Mouse (Mus musculus): Measurements from ENCODE around the gene Ccdc85c. TPM values are rescaled to one million over a fixed set of nuclear protein-coding genes. Genes with fewer than 3 reads are reported as not detected.

Ccdc85c gene
- polyA plus RNA-seq, 1 experiment from 2014 or later = 25.4 TPM

- TF ChIP-seq CTCF (IDR thresholded peaks at IDR 0.05) = no peak
- ChIA-PET CTCF (interaction anchor here (1.2 to 1.3 kb wide), 2 partner anchors 14 to 71 kb away, joined by 3 to 4 read pairs; no protein-coding TSS in a partner anchor), POLR2A (no interaction called here)
- in situ Hi-C loops (cut with MboI; ENCODE audit: low pct_unique_long_range_greater_than_20kb) = no loop called here
- ATAC-seq = no peak
- no peak for DNase-seq (ENCODE audit: low read depth, low spot score)
- H3K27me3 ChIP-seq = no peaks in the 10 kb centered on the region
Observed at GRCm38 (mm10) chr12:108278221-108278918, 3.1 kb upstream of the Ccdc85c start.

- ATAC-seq (no peak), DNase-seq (ENCODE audit: low read depth, low spot score) (no peak)
- in situ Hi-C loops (cut with MboI; ENCODE audit: low pct_unique_long_range_greater_than_20kb) = no loop called here
Observed at GRCm38 (mm10) chr12:108277341-108277841, 2.2 kb upstream of the Ccdc85c start.

GRCm38 (mm10) chr12:108275920-108276822 is 946 bp upstream of the Ccdc85c start:
- no peaks in the 10 kb centered on the region for H3K27me3 ChIP-seq
- POLR2A ChIA-PET = interaction anchor here (0.7 to 1.5 kb wide), 2 partner anchors 9 to 151 kb away, joined by 4 to 5 read pairs; no protein-coding TSS in a partner anchor
- CTCF ChIA-PET = interaction anchor here (1.5 to 2.2 kb wide), 2 partner anchors 17 to 59 kb away, joined by 3 to 4 read pairs; no protein-coding TSS in a partner anchor
- no peak for DNase-seq (ENCODE audit: low read depth, low spot score)
- peak; percentile 44 for ATAC-seq
- in situ Hi-C loops (cut with MboI; ENCODE audit: low pct_unique_long_range_greater_than_20kb) = no loop called here
- TF ChIP-seq CTCF (IDR thresholded peaks at IDR 0.05) = no peak

More at GRCm38 (mm10) chr12:108277341-108277841, 2.2 kb upstream of the Ccdc85c start:
- ChIA-PET POLR2A (interaction anchor here (0.6 to 1.0 kb wide), 3 partner anchors 32 to 189 kb away, joined by 3 to 4 read pairs (median 3); no protein-coding TSS in a partner anchor), CTCF (interaction anchor here (1.2 kb wide), 1 partner anchor 70 kb away, joined by 4 read pairs; no protein-coding TSS in a partner anchor)
- TF ChIP-seq CTCF (IDR thresholded peaks at IDR 0.05) = no peak
- H3K27me3 ChIP-seq = no peaks in the 10 kb centered on the region

- ChIA-PET CTCF (interaction anchor here (1.5 to 2.2 kb wide), 2 partner anchors 18 to 58 kb away, joined by 3 to 4 read pairs; no protein-coding TSS in a partner anchor), POLR2A (interaction anchor here (1.5 kb wide), 1 partner anchor 10 kb away, joined by 5 read pairs; no protein-coding TSS in a partner anchor)
- H3K27me3 ChIP-seq = no peaks in the 10 kb centered on the region
- ATAC-seq = peak; percentile 86
- peak; percentile 77 for DNase-seq (ENCODE audit: low read depth, low spot score)
- TF ChIP-seq CTCF (IDR thresholded peaks at IDR 0.05) = no peak
- in situ Hi-C loops (cut with MboI; ENCODE audit: low pct_unique_long_range_greater_than_20kb) = no loop called here
Observed at GRCm38 (mm10) chr12:108275508-108275890, 274 bp upstream of the Ccdc85c start.

- in situ Hi-C loops (cut with MboI; ENCODE audit: low pct_unique_long_range_greater_than_20kb) = no loop called here
- POLR2A ChIA-PET = interaction anchor here (0.9 to 1.4 kb wide), 4 partner anchors 10 to 65 kb away, joined by 3 to 4 read pairs (median 3); no protein-coding TSS in a partner anchor
- no peak for TF ChIP-seq CTCF (IDR thresholded peaks at IDR 0.05)
- CTCF ChIA-PET = no interaction called here
- no peak for ATAC-seq
- no peak for DNase-seq (ENCODE audit: low read depth, low spot score)
- no peaks in the 10 kb centered on the region for H3K27me3 ChIP-seq
Observed at GRCm38 (mm10) chr12:108274313-108274595, 971 bp downstream of the Ccdc85c start.

- no peak for DNase-seq (ENCODE audit: low read depth, low spot score)
- no peak for ATAC-seq
- POLR2A ChIA-PET = interaction anchor here (1.0 to 1.4 kb wide), 3 partner anchors 11 to 57 kb away, joined by 3 to 4 read pairs (median 3); no protein-coding TSS in a partner anchor
- in situ Hi-C loops (cut with MboI; ENCODE audit: low pct_unique_long_range_greater_than_20kb) = no loop called here
- CTCF ChIA-PET = interaction anchor here (1.2 kb wide), 1 partner anchor 19 kb away, joined by 3 read pairs; no protein-coding TSS in a partner anchor
- no peaks in the 10 kb centered on the region for H3K27me3 ChIP-seq
- TF ChIP-seq CTCF (IDR thresholded peaks at IDR 0.05) = no peak
Observed at GRCm38 (mm10) chr12:108273466-108274312, 1.5 kb downstream of the Ccdc85c start.

DNA sequence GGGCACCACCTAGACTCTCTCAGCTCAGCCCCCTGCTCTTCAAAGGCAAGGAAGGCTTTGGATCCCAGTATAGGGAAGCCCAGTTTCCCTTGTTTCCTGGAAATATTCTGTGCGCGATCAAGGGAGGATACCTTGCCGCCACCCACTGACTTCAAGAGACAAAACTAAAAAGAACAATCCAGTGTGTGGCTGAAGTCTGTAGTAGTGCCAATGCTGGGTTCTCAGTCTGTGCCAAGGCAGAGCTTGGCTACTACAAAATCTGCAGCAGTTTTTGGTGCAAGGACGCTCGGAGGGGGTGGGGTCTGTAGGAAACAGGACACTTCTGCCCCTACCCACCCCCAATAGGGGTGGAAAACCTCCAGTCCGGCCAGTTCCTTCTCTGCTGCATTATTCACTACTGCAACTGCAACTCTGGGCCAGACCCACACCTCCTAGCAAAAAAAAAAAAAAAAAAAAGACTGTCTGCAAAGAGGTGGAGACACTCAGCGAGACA is 3.0 kb downstream of the Ccdc85c start:
- in situ Hi-C loops (cut with MboI; ENCODE audit: low pct_unique_long_range_greater_than_20kb) = no loop called here
- CTCF ChIA-PET = no interaction called here
- H3K27me3 ChIP-seq = no peaks in the 10 kb centered on the region
- ATAC-seq (no peak), DNase-seq (ENCODE audit: low read depth, low spot score) (no peak)
- no peak for TF ChIP-seq CTCF (IDR thresholded peaks at IDR 0.05)
- POLR2A ChIA-PET = interaction anchor here (1.4 kb wide), 1 partner anchor 9 kb away, joined by 6 read pairs; no protein-coding TSS in a partner anchor

- ATAC-seq = no peak
- POLR2A ChIA-PET = interaction anchor here (1.4 kb wide), 1 partner anchor 8 kb away, joined by 6 read pairs; no protein-coding TSS in a partner anchor
Observed at GRCm38 (mm10) chr12:108271351-108272142, 3.7 kb downstream of the Ccdc85c start.

More at GRCm38 (mm10) chr12:108271351-108272142, 3.7 kb downstream of the Ccdc85c start:
- CTCF ChIA-PET = interaction anchor here (1.2 kb wide), 1 partner anchor 40 kb away, joined by 5 read pairs; no protein-coding TSS in a partner anchor
- TF ChIP-seq CTCF (IDR thresholded peaks at IDR 0.05) = no peak
- in situ Hi-C loops (cut with MboI; ENCODE audit: low pct_unique_long_range_greater_than_20kb) = no loop called here
- H3K27me3 ChIP-seq = no peaks in the 10 kb centered on the region
- DNase-seq (ENCODE audit: low read depth, low spot score) = no peak

Data from Patski (cell line).